Mouse (Mus musculus) spleen, postnatal 4 days (tissue): ENCODE data around the gene Hoxd4.

ENCODE experiments used
- DNase-seq, 2 experiments: peaks; one replicate each; pipeline ENCODE4 v3.0.0; 2022; ENCODE audit warnings: low spot score in 2 of 2

Gene Hoxd4

DNA sequence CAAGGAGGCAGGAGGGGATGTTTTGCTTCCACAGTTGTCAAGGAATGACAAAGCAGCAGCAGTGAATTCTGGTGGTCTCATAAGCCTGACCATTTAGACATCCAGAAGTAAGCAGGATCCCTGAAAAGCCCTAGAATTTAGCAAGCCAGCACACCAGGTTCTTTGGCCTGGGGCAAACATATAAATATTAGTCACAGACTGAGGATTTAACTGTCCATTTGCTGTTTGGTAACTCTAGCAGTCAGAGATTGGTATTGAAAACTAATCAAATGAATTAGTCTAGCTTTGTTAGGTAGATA lies 30.2 kb downstream of the Hoxd4 start:
- DNase-seq, result no peak

DNA sequence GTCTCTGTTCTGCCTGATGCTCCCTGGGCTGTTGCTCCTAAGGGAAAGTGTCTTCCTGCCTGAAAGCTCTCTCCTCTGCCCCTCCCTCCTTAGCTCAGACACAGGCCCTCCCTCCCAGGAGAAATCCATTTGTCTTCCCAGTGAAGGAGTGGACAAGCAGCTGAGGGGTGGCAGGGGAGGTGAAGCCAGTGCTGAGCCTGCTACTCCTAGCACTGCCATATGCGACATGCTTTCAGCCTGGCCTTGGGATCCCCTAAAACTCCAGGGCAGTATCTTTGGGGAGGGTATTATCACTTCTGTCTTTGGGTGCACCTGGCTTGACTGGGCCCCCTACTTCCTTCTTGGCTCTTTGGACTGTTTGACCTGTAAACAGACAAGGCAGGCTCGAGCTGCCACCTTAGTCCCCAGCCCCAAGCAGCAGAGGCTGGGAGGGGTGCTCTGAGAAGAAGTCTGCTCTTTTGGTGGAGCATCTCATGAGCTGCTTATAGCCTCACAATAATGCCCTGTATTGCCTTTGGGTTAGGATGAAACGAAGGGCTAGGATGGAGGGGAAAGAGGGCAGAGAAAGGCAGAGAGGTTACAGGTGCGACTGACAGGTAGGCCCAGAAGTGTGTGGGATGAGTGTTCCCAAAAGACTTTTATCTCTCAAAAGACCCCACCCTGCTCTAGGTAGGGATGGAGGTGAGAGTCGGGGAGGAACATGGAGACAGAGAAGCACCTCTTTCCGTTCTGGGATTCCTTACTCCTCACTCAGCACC lies 34.0 kb downstream of the Hoxd4 start:
- DNase-seq, result no peak

DNA sequence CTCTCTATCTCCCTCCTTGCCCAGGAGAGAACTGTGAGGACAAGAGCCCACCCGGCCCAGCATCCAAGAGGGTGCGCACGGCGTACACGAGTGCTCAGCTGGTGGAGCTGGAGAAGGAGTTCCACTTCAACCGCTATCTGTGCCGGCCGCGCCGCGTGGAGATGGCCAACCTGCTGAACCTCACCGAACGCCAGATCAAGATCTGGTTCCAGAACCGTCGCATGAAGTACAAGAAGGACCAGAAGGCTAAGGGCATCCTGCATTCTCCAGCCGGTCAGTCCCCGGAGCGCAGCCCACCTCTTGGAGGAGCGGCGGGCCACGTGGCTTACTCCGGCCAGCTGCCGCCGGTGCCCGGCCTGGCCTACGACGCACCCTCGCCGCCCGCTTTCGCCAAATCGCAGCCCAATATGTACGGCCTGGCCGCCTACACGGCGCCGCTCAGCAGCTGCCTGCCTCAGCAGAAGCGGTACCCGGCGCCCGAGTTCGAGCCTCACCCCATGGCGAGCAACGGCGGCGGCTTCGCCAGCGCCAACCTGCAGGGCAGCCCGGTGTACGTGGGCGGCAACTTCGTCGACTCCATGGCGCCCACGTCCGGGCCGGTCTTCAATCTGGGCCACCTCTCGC lies 34.7 kb downstream of the Hoxd4 start:
- DNase-seq, result no peak

DNA sequence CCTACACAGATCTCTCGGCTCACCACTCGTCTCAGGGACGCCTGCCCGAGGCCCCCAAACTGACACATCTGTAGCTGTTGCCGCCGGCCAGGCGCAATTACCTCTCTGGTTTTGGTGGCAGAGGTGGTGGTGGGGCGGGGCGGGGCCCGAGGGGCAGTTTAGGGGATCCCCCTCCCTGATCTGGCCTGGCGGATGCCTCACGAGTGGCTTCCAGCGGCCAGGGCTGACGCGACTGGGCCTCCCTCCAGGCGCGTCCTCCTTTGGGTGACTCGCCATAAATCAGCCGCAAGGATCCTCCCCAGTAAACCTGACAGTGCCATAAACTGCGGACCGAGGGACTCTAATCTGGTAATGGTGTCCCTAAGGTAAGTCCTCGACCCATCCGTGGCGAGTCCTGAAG lies 35.3 kb downstream of the Hoxd4 start:
- DNase-seq, result no peak

DNA sequence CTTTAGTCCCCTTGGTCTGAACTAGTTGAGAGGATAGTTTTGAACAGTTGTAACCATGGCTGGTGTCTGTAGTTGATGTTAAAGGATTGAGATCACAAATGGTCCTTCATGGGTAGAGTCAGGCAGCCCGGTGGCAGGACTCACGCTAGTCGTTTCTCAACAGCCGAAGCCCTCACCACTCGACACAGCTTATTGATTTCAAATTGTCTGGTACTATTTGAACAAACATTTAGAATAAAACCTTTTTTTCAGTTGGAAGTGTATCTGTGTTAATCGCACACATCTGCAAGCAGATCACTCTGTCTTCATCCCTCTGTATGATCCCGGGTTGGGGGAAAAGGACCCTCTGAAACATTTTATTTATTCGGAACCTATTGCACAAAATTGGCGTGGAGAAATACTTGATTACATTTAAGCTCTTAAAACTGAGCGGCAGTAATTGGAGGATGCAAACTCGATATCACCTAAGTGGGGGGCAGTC lies 36.0 kb downstream of the Hoxd4 start:
- DNase-seq, result no peak

DNA sequence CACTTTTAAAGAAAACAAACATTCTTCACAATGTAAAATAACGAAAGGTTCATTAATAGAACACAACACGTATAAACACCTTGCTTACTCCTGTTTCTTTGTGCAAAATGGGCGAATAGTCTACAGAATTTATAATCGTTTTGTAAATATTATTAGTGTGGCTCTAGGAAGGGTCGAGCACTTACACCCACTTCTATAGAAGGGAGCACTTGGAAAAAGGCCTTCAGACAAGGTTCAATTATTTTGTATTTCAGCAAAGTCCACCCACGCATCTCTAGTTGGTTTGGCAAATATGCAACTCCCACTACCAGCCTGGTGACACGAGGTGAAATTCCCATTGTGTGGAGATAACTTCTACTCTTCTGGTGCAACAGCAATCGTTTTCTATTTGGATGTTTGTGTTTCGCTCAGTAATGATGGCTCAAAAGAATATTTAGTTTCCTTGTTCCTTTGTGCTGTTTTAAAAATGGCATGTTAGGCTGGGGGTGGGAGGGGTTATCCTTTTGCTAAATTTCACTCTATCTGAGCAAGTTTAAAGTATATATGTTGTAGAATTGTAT lies 36.8 kb downstream of the Hoxd4 start:
- no peak for DNase-seq

DNA sequence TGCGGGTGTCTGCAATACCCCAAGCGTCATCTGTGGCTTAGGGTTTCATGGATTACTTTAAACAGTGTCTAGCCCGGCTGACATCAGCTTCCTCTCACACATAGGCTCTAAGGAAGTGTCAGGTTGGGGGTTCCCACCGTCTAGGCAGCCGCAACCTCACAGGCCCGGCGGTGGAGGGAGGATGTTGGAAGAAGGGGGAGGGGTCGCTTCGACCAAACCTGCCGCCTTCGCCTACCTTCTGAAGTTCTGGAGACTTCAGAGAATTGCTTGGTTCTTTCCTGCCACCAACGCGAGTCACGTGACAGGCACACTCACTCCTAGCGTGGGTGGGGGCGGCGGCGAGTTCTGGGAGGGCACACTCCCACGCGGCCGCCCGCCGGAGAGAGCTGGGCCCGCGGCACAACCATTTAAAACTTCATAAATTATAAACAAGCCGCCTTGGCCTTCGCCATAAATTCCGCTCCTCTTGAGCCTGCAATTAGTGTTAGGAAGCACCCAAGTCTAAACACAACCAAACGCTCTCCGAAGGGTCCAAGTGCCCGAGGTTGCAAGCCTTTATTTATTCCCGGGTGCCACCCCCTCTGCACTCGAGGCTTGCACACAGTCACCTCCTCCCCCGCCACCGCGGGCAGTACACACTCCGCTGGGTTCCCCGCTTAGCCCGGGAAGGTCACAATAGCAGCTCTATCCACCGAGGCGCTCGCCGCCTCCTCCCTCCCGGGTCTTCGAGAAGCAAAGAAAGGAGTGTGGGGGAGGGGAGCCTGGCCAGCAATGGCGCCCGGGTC lies 37.8 kb downstream of the Hoxd4 start:
- DNase-seq, result no peak

DNA sequence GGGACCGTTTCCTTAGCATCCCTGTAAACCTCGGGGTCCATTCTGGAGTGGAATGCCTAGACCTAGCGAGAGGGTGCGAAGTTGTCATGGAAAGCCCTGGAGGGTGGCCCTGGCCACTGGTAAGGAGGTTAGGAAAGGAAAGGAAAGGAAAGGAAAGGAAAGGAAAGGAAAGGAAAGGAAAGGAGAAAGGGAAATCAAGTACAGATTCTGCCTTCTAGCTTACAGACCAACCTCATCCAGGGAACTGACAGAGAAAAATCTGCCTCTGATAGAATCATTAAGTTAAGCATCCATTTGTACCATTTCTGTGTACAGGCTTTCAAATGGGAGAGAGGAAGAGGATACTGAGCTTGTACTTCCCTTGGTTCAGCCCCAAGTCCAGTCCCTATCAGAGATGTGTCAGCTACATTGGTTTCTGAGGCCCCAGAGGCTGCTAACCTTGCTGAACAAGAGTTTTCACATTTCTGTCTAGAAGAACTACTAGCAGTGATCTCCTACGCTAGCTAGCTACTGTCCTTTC lies 39.1 kb downstream of the Hoxd4 start:
- no peak for DNase-seq

DNA sequence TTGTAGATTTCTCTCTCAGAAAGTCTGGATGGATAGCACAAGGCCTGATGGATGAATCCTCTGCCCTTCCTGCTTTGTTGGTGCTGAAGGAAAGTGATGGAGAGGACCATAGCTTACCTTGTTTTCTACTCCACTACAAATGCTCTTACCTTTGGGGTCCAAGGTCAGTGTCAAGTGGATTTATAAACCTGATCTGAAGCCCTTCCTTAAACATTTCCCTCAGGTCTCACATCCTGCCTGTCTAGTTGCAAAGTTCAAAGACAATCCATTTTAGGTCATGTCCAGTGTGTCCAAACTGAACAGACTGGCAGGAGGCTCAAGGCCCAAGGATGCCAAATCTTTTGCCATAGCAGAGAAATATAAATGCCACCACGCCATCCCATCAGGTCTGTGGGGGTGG lies 40.1 kb downstream of the Hoxd4 start:
- DNase-seq, result no peak

DNA sequence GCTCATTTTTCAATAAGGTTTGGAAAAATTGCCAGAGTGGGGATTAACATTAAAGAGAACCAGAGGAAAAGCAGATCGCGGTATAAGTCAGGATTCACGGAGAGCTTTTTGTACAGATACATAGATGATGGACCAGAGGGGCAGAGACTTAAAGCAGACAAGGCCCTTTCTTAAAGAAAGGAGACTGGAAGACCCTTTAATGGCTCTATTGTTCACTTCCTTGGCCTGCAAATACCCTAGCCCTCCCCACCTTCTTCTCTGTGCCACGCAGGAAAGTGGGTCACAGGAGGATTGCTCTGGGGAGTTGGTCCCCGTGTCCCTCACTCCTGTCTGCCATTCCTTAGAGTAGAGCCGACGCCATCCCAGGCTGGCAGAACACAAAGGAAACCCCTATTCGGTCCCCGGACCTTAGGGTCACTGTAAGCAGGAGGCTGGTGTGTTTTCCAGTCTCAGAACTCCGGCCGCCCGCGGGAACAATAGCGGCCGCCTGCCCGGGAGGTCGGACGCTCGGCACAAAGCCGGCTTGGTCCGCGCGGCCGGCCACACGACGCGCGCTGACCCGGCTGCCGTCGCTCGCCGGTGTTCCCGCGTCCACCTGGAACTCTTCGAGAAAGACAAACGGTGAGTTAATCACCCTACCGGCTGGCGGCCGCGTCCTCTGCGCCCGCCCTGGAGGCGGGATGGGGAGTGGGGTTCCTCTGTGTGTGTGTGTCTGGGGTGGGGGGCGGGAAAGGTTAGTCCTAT lies 40.9 kb downstream of the Hoxd4 start:
- no peak for DNase-seq

DNA sequence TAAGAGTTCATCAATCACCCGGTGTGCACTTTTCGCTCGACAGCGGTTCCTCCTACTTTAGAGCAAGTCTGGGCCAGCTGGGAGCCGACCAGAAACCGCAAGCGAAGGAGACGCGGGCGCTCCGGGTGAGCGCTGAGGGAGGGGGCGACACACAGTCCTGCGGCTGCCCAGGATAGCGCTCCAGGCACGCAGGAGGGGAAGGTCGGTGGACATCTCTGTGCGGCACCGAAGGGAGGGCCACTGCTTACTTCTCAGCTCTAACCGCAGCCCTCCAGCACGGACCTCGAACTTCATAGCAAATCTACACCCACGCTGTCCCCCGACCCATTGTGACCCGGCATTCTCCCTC lies 41.4 kb downstream of the Hoxd4 start:
- no peak for DNase-seq

DNA sequence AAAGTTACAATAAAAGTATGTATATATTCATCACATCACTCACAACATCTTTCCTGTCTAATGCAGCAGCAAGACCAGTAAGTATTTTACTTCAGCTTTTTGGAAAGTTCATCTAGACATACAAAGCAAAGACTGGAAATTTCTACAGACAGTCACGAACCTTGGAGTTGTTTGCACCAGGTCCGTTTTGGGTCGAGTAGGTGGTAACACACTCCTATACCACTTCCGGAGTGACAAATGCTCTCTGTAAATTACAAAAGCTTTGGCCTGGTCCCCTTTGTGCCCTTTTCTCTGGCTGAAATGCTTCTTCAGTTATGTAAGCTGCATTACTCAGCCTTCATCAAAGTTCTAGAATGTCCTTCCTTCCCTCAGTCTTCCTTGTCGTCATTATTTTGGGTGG lies 42.0 kb downstream of the Hoxd4 start:
- no peak for DNase-seq

DNA sequence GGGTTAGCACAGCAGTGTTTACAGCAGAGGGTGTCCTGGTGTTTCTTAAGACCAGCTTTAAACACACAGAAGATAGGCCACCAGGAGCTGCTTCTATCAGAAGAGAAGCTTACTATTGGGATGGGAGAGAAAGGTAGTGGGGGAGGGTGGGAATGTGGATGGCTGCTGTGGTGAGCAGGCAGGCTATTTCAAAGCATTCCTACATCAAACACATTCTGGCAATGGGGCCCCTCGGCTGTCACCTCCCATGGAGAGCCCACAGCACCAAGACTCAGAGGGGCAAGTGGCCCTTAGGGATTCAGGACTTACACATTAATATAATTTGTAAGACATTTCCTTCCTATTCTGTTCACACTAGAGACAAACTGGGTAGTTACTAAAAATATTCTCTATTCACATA lies 48.4 kb downstream of the Hoxd4 start:
- DNase-seq, result no peak

DNA sequence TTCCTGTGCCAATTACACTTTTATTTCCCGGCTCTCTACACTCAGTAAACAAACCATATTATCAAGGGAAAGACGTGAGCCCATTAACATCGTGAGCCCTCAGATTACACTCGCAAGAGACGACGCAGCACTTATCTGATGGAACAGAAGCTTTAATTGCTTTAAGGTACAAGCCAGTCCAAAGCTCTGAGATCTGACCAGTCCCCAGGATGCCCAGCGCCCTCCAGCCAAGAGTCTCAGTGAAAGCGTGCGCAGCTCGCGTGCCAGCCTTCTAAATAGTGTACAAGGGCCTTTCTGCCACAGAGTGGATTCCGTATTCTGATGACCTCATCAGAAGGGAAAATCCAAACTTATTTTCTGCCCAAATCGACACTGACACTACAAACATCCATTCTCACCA lies 50.2 kb downstream of the Hoxd4 start:
- DNase-seq, result no peak

DNA sequence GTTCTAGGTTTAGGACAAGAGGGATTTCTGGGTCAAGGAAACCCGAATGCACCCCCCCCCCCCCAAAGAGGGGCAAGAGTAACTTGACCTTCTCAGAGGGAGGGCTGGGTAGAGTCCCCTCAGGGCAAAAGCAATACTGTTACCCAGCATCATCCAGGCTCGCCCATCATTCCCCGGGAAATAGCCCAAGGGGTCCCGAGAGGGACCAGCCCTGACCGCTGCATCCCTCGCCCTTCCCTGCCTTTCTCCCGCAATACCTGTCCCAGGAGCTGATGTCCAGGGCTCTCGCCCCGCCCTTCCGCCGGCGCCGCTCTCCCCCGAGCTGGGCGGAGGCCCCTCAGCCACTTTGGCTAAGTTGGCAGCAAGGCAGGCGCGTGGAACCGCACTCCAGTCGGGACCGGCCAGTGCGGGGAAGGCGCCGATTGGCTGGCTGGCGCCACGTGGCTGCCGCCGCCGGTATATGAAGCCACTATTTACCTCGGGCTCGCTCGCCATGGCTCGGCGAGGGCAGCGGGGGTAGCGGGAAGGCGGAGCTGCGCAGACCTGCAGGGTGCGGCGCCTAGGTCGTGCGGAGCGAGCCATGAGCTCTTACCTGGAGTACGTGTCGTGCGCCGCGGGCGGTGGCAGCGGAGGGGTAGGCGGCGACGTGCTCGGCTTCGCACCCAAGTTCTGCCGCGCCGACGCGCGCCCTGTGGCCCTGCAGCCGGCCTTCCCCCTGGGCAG lies 51.0 kb downstream of the Hoxd4 start, which contains the start of gene Hoxd1:
Hoxd1 (plus strand) TSS at position 459 of the 723 bp plus-strand sequence.
- no peak for DNase-seq

DNA sequence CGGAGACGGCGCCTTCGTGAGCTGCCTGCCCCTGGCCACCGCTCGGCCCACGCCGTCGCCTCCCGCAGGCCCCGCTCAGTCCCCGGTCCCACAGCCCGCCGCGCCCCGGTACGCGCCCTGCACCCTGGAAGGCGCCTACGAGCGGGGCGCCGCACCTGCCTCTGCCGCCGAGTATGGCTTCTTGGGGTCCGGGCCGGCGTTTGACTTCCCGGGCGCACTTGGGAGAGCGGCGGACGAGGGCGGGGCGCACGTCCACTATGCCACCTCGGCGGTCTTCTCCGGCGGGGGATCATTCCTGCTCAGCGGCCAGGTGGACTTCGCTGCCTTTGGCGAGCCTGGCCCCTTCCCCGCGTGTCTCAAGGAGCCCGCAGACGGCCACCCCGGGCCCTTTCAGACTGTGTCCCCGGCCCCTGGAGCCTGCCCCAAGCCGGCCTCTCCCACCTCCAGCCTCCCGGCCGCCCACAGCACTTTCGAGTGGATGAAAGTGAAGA lies 51.6 kb downstream of the Hoxd4 start:
- DNase-seq, result no peak

DNA sequence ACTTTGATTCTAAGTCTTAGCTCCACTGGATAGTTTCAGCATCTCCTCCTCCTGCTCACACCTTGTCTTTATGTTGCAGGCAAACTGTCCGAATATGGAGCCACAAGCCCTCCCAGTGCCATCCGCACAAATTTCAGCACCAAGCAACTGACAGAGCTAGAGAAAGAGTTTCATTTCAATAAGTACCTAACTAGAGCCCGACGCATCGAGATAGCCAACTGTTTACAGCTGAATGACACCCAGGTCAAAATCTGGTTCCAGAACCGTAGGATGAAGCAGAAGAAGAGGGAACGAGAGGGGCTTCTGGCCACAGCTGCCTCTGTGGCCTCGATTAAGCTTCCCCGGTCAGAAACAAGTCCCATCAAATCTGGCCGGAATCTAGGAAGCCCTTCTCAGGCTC lies 52.2 kb downstream of the Hoxd4 start:
- no peak for DNase-seq

DNA sequence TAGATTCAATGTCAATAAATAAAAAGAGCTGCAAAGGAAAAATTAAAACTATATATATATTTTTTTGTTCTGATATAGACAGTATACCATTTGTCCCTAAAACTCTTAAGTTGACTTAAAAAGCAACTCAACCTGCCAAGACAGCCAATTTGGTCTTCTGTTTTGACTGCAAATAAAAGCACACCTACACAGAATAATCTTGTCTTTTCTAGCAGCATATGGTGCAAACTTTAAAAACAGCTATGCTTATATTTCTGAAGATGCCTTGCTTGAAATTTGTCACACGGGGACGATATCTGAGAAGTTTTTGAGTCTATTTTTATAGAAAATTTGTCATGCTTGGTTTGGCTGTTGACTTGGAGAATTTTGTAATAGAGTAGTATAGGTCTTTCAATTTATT lies 62.6 kb downstream of the Hoxd4 start:
- no peak for DNase-seq

DNA sequence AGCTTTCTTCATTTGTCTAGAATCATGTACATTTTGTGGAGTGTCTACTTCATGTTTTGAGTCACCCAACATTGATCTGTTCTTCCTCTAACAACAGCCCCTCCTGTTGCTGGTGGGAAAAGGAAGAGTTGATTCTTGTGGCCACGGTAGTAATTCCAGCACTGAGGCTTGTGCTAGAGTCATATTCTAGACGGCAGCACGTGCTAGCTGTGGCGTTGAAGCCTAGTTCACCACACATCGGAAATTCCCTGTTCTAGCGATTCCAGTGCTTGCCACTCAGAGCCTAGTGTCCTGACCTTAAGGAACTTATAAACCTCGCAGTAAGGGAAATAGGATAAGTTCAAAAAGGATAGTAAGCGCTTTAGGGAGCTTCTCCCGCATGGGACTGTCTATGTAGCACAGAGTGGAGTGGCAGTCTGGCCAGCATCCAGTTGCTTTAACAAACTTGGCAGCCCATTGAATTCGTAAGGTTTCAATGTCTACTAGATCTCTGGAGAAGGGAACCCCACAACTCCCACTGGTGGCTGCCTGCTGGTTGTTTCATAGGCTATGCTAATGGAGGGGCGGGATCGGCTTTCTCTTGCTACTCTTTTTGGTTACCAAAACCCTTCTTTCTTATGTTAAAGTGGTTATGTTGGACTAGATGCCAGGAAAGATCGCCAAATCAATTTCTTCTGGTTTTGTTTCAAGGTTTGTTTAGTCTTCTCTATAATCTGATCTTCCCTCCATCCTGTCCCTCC lies 66.0 kb downstream of the Hoxd4 start:
- DNase-seq, result no peak
